Mouse (Mus musculus) kidney, adult 8-10 months (tissue): ENCODE measurements around the gene Nudt16l1.

ENCODE experiments used
- DNase-seq, 2 experiments: peaks; one replicate each; pipeline ENCODE4 v3.0.0; 2022

Nudt16l1 gene

DNA sequence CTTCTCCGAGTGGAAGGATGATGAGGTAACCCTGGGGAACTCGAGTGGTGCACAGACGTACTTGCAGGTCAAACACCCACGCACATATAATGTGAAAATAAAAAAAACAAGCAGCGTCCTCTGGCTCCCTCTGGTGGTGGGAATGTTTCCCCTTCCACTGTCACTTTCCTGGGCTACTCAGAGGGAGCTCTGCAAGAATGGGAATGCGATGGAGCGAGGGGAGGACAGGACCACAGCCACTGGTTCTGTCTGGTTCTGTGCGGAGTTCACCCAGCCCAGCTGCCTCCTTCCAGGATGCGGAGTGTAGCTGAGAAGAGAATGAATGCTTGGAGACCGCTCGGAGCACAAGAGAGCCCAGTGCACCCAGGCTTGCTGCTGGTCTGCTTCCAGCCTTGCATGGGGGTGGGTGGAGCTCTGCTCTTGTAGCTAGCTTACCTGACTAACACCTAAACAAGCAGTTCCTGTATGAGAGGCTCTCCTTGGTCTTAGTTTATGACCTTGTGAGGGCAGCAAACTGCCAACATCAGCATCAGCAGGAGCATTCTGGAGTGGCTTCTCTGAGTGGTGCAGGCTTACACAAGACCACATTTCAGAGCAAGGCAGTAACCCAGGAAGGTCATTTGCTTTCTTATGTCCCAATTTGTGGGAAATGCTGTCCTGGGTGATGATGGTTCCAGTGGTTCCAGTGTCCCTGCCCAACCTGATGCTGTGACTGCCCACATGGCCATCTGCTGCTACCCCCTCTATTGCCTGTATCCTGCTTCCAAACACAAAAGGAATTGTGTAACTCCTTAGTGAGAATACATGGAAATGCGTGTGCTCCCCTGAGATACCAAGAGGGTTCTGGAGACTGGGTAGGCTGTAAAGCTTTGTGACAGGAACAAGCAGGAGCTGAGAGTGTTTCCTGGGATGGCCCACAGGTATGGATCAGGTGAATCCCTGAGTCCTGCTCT is 24.5 kb upstream of the Nudt16l1 start:
- peak; percentile 84 to 93 for DNase-seq

DNA sequence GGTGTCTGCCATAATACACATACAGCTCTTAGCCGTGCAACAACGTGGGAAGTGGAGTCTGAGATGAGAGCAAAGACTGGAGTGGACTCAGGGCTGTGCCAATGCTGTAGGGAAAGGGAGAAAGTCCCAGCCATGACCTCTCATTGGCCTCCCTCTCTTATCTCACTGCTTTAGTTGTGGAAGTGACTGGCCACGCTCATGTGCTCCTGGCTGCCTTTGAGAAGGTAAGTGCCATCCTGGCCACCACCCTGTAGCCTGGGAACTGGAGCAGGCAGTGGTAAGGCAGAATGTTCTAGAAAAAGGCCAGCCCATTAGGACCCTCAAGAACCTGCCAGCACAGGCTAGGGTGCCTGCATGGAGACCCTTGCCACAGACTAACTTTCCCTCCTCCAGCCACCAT is 22.6 kb upstream of the Nudt16l1 start:
- no peak for DNase-seq

DNA sequence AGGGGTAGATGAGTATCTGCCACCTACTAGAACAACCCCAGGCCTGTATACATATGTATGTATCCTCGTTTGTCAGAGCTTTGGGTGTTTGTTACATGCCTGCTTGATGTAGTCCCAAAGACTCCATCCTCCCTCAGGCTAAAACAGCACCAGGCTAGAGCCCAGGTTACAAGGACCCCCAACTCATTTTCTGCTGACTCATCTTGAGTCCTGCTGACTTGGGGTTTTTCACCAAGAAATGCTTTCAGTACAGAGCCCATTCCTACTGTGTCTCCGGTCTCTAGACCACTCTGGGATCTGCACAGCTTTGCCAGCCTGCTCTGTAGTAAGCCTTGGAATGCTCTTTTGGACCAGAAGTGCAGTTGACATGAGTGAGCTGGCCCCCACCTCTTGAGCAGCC is 22.0 kb upstream of the Nudt16l1 start:
- no peak for DNase-seq

DNA sequence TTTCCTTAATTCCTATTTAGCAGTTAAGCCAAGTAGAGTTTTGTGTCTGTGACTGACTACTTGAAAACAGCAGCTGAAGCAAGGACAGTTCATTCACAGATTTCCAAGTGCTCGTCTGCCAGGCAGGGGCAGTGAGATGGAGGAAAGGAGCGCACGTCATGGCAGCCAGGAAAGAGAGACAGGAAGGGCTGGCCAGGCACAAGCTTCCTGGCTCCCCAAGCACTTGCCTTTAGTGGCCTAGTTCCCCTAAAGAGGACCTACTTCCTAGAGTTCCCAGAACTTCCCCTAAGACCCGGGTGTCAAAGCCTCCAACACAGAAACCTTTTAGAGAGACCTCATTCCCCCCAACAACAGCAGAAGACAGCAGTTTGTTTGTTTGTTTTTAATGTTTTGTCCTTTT is 18.0 kb upstream of the Nudt16l1 start:
- DNase-seq = no peak

DNA sequence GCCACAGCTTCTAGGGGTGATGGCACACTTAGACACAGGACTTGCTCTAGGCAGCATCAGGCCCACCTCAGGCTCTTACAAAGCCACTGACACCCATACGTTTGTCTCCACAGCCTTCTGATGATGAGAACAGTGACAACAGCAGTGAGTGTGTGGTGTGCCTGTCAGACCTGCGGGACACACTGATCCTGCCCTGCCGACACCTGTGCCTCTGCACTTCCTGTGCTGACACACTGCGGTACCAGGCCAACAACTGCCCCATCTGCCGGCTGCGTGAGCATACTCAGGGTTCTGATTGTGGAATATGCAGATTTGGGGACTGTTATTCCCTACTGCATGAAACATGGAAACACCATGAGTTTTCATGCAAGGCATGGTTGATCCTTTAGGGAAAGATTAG is 16.1 kb upstream of the Nudt16l1 start:
- no peak for DNase-seq

DNA sequence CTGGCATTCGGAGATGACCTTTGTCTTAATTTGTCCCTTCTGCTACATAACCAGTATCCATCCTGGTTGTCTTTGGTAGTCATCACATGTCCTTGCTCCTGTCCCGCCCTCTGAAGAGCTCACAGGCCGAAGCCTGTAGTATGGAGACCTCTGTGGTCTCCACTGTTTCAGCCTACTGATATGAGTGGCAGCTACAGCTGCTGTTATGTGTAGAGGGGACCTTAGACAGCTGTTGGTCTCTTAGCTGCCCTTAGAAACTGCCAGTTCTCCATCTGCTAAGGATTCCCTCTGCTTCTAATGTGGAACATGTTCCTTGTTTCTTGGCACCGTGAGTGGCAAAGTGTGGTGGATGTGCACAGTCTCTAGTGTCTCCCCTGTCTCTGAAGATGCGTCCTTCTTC is 14.6 kb upstream of the Nudt16l1 start:
- no peak for DNase-seq

DNA sequence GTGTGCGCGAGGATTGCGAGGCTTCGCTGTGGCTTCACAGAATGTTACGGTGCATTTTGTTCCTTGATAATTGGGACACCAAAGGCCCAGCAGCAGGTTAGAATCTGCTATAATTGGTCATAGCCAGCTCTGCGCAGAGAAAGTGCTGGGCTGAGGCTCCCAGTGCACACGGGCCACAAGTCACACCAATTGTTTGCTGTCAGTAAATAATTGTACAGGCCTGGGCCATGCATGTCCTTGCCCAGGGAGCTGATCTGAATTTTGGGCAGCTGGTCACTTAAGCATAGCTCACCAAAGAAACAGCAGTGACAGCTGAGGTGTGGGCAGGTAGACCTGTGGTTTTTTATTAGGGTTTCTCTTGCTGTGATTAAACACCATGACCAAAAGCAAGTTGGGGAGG is 10.6 kb upstream of the Nudt16l1 start:
- no peak for DNase-seq

DNA sequence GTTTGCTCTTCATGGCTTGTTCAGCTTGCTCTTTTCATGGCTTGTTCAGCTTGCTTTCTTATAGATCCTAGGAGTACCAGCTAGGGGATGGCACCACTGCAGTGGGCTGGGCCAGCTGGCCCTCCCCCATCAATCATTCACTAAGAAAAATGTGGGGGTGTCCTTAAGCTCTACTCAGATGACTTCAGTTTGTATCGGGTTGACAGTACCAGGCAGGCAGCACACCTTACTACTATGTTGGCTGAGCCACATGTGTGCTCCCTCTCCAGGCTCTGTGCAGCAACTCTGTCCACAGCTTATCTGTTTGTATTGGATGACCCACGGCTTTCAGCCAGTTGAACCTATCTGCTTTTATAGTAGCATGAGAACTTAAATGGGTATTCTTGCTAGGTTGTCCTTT is 10.1 kb upstream of the Nudt16l1 start:
- no peak for DNase-seq

DNA sequence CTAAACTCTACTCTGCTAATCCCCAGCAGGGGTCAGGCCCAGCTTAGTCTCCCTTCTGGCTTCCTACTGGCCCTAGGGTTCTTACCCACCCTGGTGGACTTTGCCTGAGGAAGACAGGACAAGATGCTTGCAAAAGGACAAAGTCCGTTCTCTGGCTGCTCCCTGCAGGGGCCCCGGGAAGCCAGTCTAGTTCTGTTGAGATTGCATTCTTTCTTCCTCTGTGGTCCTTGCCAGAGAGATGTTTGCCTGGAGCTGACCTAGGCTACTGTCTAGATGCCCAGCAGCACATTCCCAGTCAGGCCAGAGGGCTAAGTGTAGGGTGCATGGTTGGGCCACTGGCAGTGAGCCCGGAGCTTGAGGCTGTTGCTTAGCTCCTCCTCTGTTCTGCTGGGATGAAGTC is 6.1 kb upstream of the Nudt16l1 start:
- DNase-seq = peak; percentile 87 to 93

DNA sequence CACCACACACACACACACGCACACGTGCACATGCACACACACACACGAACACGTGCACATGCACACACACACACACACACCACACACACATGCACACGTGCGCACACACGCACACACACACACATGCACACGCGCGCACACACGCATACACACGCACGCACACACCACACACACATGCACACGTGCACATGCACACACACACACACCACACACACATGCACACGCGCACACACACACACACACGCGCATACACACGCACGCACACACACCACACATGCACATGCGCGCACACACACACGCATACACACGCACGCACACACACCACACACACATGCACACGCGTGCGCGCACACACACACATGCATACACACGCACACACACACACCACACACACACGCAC is 3.1 kb upstream of the Nudt16l1 start:
- no peak for DNase-seq

DNA sequence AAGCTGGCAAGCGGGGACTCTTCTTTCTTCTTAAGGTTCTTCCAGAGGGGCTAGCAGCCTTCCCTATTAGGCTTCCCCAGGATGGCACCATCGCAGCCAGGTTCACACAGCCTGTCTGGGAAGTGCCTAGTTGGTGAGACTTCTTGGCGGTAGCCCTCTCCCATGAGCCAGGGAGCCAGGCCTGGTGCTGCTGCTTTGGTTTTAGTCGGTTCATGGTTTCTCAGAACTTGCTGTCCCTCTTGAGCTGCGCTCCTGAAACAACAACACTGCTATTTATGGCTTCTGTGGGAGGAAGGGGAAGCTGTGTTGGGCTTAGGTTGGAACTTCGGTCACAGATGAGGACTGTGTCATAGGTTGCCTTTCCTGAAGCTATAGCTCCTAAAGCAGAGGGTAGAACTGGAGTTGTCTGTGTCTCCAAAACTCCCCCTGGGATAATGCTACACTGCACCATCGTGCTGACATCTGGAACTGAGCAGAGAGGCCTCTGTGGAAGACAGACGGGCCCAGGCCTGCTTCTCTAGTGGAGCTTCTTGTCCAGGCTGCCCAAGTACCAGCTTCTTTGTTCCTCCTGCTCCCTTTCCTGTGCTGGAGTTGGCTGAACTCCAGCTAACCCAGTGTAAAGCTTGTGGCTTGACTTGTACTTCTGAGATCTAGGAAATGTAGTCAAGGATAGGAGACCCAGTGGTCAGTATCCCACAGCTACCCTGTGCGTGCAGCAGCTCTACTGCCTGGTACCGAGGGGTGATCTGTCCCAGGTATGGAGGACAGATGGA is 2.4 kb upstream of the Nudt16l1 start:
- no peak for DNase-seq

DNA sequence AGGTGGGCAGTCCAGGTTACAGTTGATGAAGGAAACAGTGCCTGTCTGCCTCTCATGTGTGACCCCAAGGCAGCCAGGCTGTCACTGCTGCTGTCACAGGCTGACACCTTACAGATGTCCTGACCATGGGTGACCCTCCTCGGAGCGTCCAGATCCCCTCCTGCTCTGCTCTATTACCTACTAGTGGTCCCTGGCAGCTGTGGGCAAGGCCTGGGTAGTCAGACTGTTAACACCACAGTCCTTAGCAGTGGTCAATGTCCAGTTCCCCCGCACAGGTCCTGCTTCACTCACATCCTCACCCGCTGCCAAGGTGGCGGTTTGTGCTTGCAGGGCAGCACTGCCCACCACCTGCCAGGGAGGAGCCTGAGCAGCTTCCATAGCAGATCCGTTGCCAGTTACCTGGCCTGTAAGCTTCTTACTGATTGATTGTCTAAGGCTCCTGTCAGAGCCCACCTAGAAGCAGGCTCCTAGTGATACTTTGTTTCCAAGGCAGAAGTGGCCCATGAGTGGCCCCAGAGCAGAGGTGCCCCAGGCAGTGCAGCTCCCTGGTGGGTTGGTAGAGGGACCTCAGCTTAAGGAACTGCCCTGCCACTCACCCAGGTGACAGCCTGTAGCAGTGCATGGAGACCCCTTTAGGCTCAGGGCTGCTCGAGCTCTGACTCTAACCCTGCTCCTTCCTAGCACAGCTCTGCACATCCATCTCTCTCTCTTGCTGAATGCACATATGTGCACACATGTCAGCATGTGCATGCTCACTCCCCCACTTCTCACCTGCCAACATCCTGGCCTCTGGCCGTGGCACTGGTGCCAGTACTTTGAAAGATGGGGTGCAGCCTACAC is 990 bp upstream of the Nudt16l1 start:
- DNase-seq = peak in 1 of 2 experiments; percentile 48

DNA sequence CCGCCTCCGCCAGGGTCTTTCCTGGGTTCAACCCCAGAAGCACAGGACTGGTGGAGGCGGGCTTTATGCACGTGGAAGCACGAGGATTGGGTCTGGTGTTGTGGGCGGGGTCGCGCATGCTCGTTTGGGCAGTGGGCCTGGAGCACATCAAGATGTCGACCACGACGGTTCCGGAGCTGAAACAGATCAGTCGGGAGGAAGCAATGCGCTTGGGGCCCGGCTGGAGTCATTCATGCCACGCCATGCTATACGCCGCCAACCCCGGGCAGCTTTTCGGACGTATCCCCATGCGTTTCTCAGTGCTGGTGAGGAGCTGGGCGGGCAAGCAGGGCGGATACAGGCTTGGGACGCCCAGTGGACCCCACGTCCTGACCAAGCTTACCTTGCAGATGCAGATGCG is 428 bp downstream of the Nudt16l1 start:
- DNase-seq = peak; percentile 96 to 97

DNA sequence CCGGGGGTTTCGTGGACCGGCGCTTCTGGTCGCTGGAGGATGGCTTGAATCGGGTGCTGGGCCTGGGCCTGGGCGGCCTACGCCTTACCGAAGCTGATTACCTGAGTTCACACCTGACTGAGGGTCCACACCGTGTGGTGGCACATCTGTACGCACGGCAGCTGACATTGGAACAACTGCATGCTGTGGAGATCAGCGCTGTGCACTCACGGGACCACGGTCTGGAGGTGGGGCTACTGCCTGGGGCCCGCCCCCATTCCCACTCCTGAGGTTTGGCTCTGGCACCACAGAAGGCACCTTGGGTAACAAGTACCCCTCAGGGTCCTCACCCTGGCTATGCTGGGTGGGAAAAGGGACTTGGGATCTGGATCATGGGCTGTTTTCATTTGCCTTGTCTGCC is 851 bp downstream of the Nudt16l1 start:
- peak in 1 of 2 experiments; percentile 68 for DNase-seq

DNA sequence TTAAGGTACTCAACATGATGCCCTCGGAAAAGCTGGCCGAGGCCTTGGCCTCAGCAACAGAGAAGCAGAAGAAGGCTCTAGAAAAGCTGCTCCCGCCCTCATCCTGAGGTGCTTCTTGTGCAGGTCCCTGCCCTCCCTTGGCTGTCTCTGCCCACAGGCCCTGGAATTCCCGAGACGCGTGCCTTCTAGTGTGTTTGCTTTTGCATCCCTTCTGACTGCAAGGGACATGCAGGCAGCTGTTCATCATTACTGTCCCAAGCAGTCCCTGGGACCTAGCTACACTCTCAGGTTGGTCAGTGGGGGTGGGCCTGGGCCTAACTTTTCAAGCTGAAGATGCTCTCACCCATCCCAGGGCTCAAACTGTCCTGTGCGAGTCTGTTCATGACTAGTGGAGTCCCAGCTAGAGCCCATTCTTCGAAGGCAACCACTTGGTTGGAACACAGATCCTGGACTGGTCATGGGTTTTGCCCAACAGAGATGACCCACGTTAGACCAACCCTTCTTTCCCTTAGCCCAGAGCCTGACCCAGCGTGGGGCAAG is 1.8 kb downstream of the Nudt16l1 start:
- DNase-seq = no peak

DNA sequence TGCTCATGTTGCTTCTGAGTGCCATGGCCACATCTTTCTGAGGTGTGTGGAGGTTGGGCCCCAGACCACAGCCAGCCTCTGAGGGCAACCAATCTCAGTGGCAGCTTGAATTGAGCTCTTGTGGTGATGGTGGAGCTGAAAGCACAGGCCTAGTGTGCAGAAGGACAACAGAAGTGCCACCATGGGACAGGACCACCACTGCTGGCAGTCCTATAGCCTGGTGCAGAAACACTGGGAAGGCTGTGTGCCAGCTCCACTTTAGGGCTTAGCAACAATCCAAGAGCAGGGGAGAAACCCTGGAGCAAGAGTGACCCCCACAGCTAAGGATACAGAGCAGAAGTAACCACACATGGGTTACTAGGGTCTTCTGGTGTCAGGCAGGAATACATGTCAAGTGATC is 2.5 kb downstream of the Nudt16l1 start:
- no peak for DNase-seq

DNA sequence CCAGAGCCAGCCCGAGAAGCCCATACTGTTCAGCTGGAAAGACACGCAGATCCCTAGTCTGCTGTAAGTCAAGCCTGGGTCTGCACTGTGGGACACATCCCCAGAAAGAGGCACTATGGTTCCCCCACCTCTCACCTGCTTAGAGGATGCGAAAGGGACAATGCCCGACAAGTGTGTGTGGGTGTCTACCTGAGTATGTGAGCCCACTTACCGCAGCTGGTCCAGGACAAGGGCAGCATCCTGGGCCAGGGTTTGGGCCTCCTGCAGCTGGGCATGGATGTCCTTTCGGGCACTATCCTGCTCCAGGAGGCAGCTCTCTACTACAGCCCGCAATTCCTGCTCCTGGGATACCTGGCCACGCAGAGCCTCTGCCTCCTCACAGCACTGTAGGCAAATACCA is 4.3 kb downstream of the Nudt16l1 start:
- DNase-seq = peak in 1 of 2 experiments; percentile 1

DNA sequence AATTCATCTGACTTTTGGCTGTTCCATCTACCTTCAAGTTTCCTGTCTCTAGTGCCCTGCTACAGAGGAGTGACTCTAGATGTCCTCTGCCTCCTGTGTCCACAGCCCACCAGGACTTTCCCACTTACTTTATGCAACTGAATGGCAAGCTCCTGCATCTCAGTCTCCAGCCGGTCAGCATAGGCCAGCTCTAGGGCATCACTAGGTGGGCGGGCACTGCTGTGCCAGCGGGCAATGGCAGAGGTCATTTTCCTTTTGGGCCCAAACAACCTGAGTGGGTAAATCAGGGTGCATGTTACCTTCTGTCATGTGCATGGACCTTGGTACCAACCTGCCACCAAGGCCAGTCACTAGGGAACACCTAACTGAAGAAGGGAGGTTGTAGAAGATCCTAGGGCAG is 4.9 kb downstream of the Nudt16l1 start:
- peak in 1 of 2 experiments; percentile 3 for DNase-seq

DNA sequence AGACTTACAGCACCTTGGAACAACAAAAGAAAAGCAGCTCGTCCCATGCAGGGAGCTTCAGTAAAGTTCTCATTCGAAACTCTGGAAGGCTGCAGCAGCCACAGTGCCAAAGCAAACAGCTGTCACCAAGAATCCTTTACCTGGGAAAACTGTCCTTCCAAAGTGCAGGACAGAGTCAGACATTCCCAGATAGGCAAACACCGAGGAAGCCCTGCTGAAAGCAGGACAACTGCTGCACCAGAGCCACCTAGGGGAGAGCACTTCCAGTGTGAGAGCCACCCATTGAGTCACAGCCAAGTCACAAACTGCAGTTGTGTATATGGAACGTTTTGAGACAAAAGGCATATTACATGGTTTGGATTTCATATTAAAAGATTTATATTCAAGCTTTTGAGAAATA is 6.9 kb downstream of the Nudt16l1 start:
- DNase-seq = peak in 1 of 2 experiments; percentile 1

DNA sequence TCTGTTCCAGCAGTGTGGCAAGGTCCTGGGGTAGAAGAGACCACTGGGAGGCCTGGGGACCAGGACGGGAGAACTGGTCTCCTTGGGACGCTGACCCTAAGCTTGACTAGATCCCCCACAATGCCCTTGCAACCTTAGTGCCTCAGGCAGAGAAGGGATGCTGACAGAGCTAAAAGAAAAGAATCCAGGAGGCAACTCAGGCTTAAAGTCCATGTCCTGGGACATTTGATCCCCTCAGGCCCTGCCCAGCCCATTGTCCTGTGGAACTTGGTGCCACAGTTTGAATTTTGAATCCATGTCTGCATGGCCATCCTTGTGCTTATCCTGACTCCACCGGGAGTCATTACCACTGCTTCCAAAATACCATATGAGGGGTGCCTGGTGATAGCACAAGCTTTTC is 7.6 kb downstream of the Nudt16l1 start:
- DNase-seq = peak; percentile 62

DNA sequence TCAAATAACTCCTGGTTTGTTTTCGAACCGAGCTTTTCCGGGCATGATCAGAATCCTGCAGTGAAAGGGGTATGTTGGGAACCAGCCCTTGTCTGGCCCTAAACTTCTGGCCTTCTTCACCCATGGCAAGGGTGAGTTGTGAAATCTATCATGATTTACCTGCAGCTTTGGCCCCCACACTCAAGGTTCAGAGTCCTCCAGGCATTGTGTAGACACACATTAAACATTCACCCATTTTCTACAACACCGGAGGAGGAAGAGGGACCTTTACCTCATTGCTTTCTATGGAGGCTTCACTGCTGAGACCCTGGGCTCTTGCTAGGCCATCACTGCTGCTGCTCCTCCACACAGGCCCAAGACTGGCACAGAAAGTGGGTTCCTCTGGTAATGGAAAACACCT is 8.8 kb downstream of the Nudt16l1 start:
- peak in 1 of 2 experiments; percentile 6 for DNase-seq

DNA sequence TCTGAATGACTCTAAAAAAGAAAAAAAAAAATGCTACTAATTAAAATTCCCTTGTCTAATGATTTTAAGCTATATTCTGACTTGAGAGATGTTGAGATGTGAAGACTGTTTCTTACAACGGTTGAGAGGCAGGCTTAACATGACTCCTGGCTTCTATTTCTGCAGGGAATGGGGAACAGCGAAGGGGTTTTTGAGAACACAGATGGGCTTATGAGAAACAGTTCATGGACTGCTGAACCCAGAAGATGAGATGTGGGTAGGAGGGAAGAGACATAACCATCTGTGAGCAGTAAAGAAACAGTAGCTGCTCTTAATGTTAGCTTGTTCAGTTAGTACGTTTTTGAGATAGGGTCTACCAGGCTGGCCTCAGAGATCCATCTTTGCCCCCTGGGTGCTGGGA is 18.0 kb downstream of the Nudt16l1 start:
- DNase-seq = no peak

DNA sequence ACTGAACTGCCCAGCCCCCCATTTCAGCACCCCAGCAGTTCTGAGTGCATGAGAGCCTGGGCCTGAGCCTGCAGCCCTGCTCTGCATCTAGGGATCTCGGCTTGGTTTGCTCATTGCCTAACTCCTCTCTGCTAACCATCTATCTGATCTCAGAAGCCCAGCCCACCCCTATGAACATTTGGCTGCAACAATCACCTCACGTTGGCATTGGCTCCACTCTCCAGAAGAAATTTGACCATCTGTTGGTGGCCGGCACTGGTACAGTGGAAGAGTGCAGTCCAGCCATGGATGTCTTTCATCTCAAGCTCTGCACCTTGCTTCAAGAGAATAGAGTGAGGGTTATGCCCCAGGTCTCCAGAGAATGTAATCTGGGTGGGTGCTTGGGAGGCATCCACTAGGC is 18.9 kb downstream of the Nudt16l1 start:
- no peak for DNase-seq
